Mouse (Mus musculus) macrophage (primary cell): Measurements from ENCODE around the gene Ralb. TPM values are rescaled to one million over a fixed set of nuclear protein-coding genes. Genes with fewer than 3 reads are reported as not detected.

Experiments used
- H3K27ac ChIP-seq: fragments of 350-480 bp; formaldehyde crosslinking; 2 replicates; pipeline ENCODE4 v1.9.0; 2021
- H3K36me3 ChIP-seq: fragments of 350-480 bp; formaldehyde crosslinking; 2 replicates; pipeline ENCODE4 v1.9.0; 2021; ENCODE audit errors: inconsistent target
- H3K4me3 ChIP-seq: fragments of 350-480 bp; formaldehyde crosslinking; 2 replicates; pipeline ENCODE4 v1.9.0; 2021; ENCODE audit errors: inconsistent target
- H3K79me2 ChIP-seq: fragments of 350-480 bp; formaldehyde crosslinking; 2 replicates; pipeline ENCODE4 v1.9.0; 2021; ENCODE audit errors: inconsistent target
- WGBS: methylation state at CpG from one replicate; pipeline ENCODE4 v1.1.7; 2026; ENCODE audit warnings: inconsistent platforms; ENCODE audit not compliant: missing documents; 5-methylcytosine and 5-hydroxymethylcytosine counted together
- polyA plus RNA-seq: library from polyadenylated mRNA; stranded (reverse); fragments of 250-400 nt; gene quantifications from 3 replicates; pipeline ENCODE4 v1.2.4, GENCODE M21; 2018; ENCODE audit warnings: inconsistent platforms

Gene Ralb
- polyA plus RNA-seq, 1 experiment from 2014 or later: 76.5 TPM

DNA sequence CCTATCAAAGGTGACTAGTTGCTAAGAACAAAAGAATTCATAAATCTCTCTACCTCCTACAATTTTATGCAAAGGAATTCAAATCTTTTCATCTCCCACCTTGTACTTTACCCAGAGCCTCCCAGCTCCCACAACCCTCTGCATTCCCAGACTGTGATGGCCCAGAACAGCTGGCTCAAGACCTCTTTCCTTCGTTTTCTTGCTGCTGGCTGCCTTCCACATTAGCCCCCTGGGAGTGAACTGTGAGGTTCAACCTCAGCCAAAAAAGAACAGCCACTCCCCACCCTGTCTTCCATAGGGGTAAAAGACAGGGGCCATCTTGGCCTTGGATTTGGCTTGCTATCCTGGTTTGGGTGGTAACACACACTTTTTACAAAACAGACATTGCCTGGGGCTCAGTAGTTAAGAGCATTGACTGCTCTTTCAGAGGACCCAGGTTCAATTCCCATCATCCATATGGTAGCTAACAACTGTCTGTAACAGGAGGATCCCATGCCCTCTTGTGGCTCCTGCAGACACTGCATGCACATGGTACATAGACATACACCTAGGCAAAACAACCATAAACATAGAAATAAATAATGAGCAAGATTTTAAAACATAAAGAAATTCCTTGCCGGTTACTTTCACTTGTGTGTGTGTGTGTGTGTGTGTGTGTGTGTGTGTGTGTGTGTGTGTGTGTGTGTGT, 10.4 kb downstream of the Ralb start:
- WGBS: 100% methylated on average over 2 of the region's 2 CpGs
- H3K36me3 ChIP-seq: no peaks in the 10 kb centered on the region; the same call in 1 of the 2 replicates

GRCm38 (mm10) chr1:119492505-119492904, 12.1 kb downstream of the Ralb start:
- no peaks in the 10 kb centered on the region; the same call in 1 of the 2 replicates for H3K36me3 ChIP-seq
- WGBS: 90% methylated on average over 1 of the region's 1 CpGs
- H3K79me2 ChIP-seq: peaks cover 100% of the 10 kb centered on the region
- no peak overlapping the region for H3K4me3 ChIP-seq
- H3K27ac ChIP-seq: peak overlapping the region; percentile 41

More for the DNA sequence above, 10.4 kb downstream of the Ralb start:
- peaks cover 100% of the 10 kb centered on the region for H3K79me2 ChIP-seq
- H3K4me3 ChIP-seq: no peak overlapping the region
- no peak overlapping the region for H3K27ac ChIP-seq

GRCm38 (mm10) chr1:119492097-119492496, 12.5 kb downstream of the Ralb start:
- WGBS: 0% methylated on average over 9 of the region's 11 CpGs
- H3K4me3 ChIP-seq: no peak overlapping the region
- H3K27ac ChIP-seq: peak overlapping the region; percentile 41
- H3K79me2 ChIP-seq: peaks cover 100% of the 10 kb centered on the region
- no peaks in the 10 kb centered on the region; the same call in 1 of the 2 replicates for H3K36me3 ChIP-seq

DNA sequence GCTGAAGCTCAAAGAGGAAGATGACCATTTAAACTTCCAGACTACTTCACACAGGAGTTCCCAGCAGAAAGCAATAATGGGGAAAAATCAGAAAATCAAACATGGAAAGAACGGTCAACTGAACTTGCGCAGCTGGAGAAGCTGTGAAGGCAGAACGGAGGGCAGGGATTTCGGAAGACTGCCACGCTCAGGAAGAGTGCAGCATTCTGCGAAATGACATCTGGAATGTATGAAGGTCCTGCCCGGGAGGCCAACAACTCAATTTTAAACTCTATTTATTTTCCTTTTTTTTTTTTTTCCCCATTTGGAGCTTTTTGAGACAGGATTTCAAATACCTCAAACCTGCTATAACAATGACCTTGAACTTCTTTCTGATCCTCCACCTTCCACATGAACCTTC, 13.8 kb downstream of the Ralb start:
- WGBS: 98% methylated on average over 7 of the region's 7 CpGs

DNA sequence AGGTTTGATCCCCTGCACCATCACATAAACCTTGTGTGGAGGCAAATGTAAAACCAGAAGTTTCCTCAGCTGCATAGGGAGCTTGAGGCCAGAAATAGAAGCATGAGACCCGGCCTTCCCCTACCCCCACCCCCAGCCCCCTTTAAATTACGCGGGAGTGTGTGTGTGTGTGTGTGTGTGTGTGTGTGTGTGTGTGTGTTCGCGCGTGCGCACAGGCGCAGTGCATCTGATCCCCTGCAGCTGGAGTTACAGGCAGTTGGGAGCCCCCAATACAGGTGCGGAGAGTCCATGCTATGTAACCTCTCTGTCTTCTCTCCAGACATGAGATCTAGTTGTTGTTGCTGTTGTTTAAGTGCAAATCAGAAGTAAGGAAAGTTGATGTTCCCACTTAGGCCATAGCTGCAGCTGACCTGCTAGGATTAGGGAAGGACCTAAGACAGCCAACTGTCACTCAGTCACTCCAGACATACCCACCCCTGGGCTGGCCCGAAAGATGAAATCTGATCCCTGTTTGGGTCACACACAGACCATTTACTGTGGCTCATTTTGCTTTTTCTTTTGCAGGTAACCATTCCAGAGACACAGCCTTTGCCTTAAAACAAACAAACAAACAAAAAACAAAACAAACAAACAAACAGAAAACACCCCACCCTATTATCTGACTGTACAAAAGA, 16.5 kb downstream of the Ralb start:
- H3K27ac ChIP-seq: no peak overlapping the region
- H3K36me3 ChIP-seq: peaks cover 4% of the 10 kb centered on the region
- H3K4me3 ChIP-seq: no peak overlapping the region
- WGBS: 67% methylated on average over 4 of the region's 10 CpGs
- H3K79me2 ChIP-seq: peaks cover 100% of the 10 kb centered on the region

More for the DNA sequence above, 13.8 kb downstream of the Ralb start:
- Histone ChIP-seq H3K79me2 (peaks cover 100% of the 10 kb centered on the region), H3K4me3 (no peak overlapping the region), H3K36me3 (no peaks in the 10 kb centered on the region), H3K27ac (no peak overlapping the region)

GRCm38 (mm10) chr1:119485825-119486224, 18.8 kb downstream of the Ralb start:
- peaks cover 100% of the 10 kb centered on the region for H3K79me2 ChIP-seq
- H3K36me3 ChIP-seq: peaks cover 24% of the 10 kb centered on the region
- no peak overlapping the region for H3K27ac ChIP-seq
- WGBS: 93% methylated on average over 2 of the region's 2 CpGs
- no peak overlapping the region for H3K4me3 ChIP-seq

- Histone ChIP-seq H3K36me3 (peaks cover 31% of the 10 kb centered on the region), H3K4me3 (no peak overlapping the region), H3K79me2 (peaks cover 100% of the 10 kb centered on the region), H3K27ac (no peak overlapping the region)
- 89% methylated on average over 3 of the region's 3 CpGs for WGBS
Observed at GRCm38 (mm10) chr1:119484457-119484856, 20.1 kb downstream of the Ralb start.

DNA sequence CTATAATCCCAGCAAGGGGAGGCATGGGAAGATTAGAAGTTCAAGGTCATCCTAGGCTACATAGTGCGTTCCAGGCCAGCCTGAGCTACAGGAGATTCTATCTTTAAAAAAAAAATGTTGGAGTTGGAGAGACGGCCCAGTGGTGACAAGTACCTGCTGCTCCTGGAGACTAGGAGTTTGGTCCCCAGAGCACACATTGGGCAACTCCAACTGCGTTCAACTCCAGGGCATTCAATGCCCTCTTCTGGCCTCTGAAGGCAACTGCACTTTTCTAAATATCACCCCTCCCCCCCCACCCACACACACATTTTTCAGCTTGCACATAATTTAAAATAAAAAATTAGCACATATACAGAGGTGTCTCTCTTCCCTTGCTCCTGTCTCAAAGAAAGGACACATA, 21.7 kb downstream of the Ralb start:
- Histone ChIP-seq H3K27ac (no peak overlapping the region), H3K36me3 (peaks cover 31% of the 10 kb centered on the region), H3K4me3 (no peak overlapping the region), H3K79me2 (peaks cover 100% of the 10 kb centered on the region)
- WGBS: 78% methylated on average over 3 of the region's 3 CpGs

DNA sequence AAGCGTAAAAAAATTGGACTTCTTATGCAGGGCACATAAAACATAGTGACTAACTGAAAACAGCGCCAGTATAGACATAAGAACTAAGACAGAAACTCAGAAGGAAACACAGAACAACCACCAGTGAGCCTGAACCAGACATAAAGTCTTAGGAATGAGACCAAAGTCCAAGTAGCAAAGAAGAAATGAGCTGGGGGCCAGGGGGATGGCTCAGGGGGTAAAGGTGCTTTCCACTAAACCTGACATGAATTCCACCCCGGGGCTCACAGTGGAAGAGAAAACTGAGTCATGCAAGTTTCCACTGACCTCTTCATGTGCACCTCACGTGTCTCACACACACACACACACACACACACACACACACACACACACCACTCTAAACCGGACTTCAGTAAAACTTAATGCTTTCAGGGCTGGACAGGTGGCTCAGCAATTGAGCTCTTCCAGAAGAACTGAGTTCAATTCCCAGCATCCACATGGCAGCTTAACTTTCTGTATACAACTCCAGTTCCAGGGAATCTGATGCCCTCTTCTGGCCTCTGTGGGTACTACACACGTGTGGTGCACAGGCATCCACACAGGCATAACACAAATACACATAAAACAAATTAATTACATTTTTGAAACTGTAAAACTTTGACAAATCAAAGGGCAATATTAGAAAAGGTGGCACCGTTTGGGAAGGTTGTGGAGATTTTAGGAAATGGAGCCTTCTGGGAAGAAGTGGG, 23.2 kb downstream of the Ralb start:
- WGBS: 98% methylated on average over 7 of the region's 7 CpGs
- Histone ChIP-seq H3K36me3 (peaks cover 32% of the 10 kb centered on the region), H3K79me2 (peaks cover 89% of the 10 kb centered on the region), H3K27ac (no peak overlapping the region), H3K4me3 (no peak overlapping the region)

DNA sequence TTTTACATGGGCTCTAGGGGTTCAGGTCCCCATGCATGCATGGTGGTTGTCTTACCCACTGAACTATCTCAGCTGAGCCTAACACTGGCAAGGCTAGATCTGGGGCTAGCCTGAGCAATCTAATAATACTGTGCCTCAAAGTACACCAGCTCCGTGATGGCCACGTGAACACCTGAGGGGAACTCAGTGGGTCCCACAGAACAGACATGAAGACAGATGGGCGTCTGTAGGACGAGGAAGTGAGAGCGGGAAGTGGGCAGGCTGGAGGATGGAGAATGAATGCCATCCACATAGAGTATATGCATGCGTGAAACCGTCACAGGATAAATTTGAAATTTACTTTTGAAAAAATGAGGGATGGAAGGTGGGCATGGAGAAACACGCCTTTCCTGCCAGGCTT, 23.9 kb downstream of the Ralb start:
- 55% methylated on average over 8 of the region's 8 CpGs for WGBS
- peaks cover 82% of the 10 kb centered on the region for H3K79me2 ChIP-seq
- H3K4me3 ChIP-seq: no peak overlapping the region
- H3K36me3 ChIP-seq: peaks cover 39% of the 10 kb centered on the region
- no peak overlapping the region for H3K27ac ChIP-seq

GRCm38 (mm10) chr1:119479641-119480040, 25.0 kb downstream of the Ralb start:
- no peak overlapping the region for H3K27ac ChIP-seq
- peaks cover 49% of the 10 kb centered on the region for H3K36me3 ChIP-seq
- peaks cover 71% of the 10 kb centered on the region for H3K79me2 ChIP-seq
- WGBS: 71% methylated on average over 4 of the region's 4 CpGs
- H3K4me3 ChIP-seq: no peak overlapping the region

- 0 out of 2 replicates have a peak overlapping the region, but pooled peaks have one; percentile 8 for H3K27ac ChIP-seq
- H3K4me3 ChIP-seq: no peak overlapping the region
- 13% methylated on average over 7 of the region's 7 CpGs for WGBS
- H3K36me3 ChIP-seq: peaks cover 57% of the 10 kb centered on the region
- peaks cover 44% of the 10 kb centered on the region for H3K79me2 ChIP-seq
Observed at GRCm38 (mm10) chr1:119476905-119477353, 27.7 kb downstream of the Ralb start.

GRCm38 (mm10) chr1:119474671-119475070, 29.9 kb downstream of the Ralb start:
- peaks cover 64% of the 10 kb centered on the region for H3K36me3 ChIP-seq
- H3K4me3 ChIP-seq: no peak overlapping the region
- no peak overlapping the region for H3K27ac ChIP-seq
- WGBS: 61% methylated on average over 7 of the region's 7 CpGs
- peaks cover 22% of the 10 kb centered on the region for H3K79me2 ChIP-seq

GRCm38 (mm10) chr1:119472648-119473047, 31.9 kb downstream of the Ralb start:
- Histone ChIP-seq H3K79me2 (peaks cover 1% of the 10 kb centered on the region; the same call in 1 of the 2 replicates), H3K36me3 (peaks cover 69% of the 10 kb centered on the region), H3K27ac (no peak overlapping the region), H3K4me3 (no peak overlapping the region)
- 92% methylated on average over 11 of the region's 11 CpGs for WGBS
